Mouse (Mus musculus): ENCODE results near the gene Padi2. TPM values are rescaled to one million over a fixed set of nuclear protein-coding genes. Genes with fewer than 3 reads are reported as not detected.

Gene Padi2
- polyA plus RNA-seq, 1 experiment from 2014 or later, result 2.4 TPM

DNA sequence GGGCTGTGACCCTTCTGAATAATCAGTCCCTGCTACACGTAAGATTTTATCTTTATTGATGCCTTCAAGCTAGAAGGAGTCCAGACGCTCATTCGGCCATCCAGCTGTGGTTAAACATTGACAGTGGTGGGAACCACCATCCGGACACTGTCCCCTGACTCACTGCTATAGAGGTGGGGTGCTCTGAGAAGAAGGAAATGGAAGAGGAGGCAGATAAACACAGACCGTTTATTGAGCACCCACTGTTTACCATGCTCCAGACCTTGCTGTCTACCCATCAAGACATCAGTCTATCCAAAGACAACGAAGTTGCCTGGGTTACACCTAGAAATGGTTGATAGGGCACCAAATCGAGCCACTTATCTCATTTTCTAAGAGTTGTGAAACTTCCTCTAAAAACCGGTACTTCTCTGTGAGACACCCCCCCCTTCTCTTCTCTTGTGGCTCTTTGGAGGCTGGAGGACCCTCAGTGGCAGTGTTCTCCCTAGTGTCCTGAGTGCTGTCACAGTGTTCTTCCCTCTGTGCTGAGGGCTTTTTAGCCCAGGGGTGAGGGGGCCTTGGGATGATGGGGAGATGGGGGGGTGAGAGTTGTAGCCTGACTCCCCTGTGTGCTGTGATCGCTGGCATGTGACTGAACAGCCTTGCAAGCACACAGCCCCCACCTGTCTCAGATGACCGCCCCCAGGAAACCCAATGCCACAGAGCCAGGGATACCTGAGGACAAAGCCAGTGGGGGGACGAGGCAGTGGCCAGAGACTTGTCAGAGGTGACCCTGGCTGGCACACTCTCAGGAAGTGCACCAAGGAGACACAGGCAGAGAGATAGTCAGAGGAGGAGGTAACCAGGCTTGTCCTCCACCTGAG lies 14.1 kb downstream of the Padi2 start:
- Histone ChIP-seq H3K4me2 (0 out of 2 replicates have a peak overlapping the region, but pooled peaks have one; percentile 9), H3K9ac (ENCODE audit: low read depth, low read length) (no peak overlapping the region), H3K36me3 (ENCODE audit: control insufficient read depth, insufficient read depth, low read length) (no peaks in the 10 kb centered on the region), H3K9me3 (ENCODE audit: control insufficient read depth, low read length) (no peaks in the 10 kb centered on the region), H3K4me3 (ENCODE audit: low read depth, low read length) (no peak overlapping the region), H3K27ac (ENCODE audit: low read depth, low read length) (no peak overlapping the region), H3K4me1 (replicated peaks; ENCODE audit: control insufficient read depth, insufficient read depth, low read length) (no peaks in the 10 kb centered on the region; the same call in 1 of the 2 replicates), H3K27me3 (replicated peaks; ENCODE audit: control insufficient read depth, insufficient read depth, low read length) (no peaks in the 10 kb centered on the region)
- no peak for ATAC-seq (replicated peaks; ENCODE audit: low FRiP score)
- DNase-seq (ENCODE audit: low spot score), result no peak
- 22% methylated on average over 11 of the region's 11 CpGs for WGBS

DNA sequence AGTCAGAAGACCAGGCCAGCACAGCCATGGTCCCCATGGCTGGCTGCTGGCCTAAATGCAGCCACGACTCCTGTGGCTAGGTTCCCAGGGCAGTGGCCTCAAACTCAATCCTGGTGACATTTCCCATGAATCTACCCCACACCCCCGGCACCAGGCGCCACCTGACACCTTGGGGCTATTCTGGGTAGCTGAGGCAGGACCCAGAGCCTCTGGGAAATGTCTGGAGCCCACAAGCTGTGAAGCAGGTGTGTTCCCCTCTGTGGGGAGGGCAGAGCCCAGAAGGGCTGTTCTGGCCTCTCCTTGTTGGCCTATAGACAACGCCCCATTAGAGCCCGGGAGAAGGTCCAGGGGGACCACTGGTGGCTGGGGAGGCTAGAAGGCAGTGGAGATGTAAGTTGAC lies 16.4 kb downstream of the Padi2 start:
- no peak for ATAC-seq (replicated peaks; ENCODE audit: low FRiP score)
- no peak overlapping the region for H3K27ac ChIP-seq (ENCODE audit: low read depth, low read length)
- no peaks in the 10 kb centered on the region for H3K27me3 ChIP-seq (replicated peaks; ENCODE audit: control insufficient read depth, insufficient read depth, low read length)
- H3K9me3 ChIP-seq (ENCODE audit: control insufficient read depth, low read length), result no peaks in the 10 kb centered on the region
- H3K36me3 ChIP-seq (ENCODE audit: control insufficient read depth, insufficient read depth, low read length), result no peaks in the 10 kb centered on the region
- 77% methylated on average over 5 of the region's 5 CpGs for WGBS
- no peak overlapping the region for H3K4me3 ChIP-seq (ENCODE audit: low read depth, low read length)
- H3K4me2 ChIP-seq, result no peak overlapping the region
- H3K4me1 ChIP-seq (replicated peaks; ENCODE audit: control insufficient read depth, insufficient read depth, low read length), result peaks cover 2% of the 10 kb centered on the region; the same call in 1 of the 2 replicates
- no peak overlapping the region for H3K9ac ChIP-seq (ENCODE audit: low read depth, low read length)
- no peak for DNase-seq (ENCODE audit: low spot score)

GRCm38 (mm10) chr4:140925648-140926047 lies 19.5 kb downstream of the Padi2 start:
- H3K9me3 ChIP-seq (ENCODE audit: control insufficient read depth, low read length), result no peaks in the 10 kb centered on the region
- DNase-seq (ENCODE audit: low spot score) (no peak), ATAC-seq (replicated peaks; ENCODE audit: low FRiP score) (no peak)
- H3K27me3 ChIP-seq (replicated peaks; ENCODE audit: control insufficient read depth, insufficient read depth, low read length), result no peaks in the 10 kb centered on the region
- no peaks in the 10 kb centered on the region for H3K36me3 ChIP-seq (ENCODE audit: control insufficient read depth, insufficient read depth, low read length)
- H3K4me2 ChIP-seq, result no peak overlapping the region
- H3K9ac ChIP-seq (ENCODE audit: low read depth, low read length), result no peak overlapping the region
- H3K27ac ChIP-seq (ENCODE audit: low read depth, low read length), result no peak overlapping the region
- H3K4me3 ChIP-seq (ENCODE audit: low read depth, low read length), result no peak overlapping the region
- H3K4me1 ChIP-seq (replicated peaks; ENCODE audit: control insufficient read depth, insufficient read depth, low read length), result 0 out of 2 replicates have a peak, but pooled peaks cover 2% of the 10 kb centered on the region
- WGBS, result 53% methylated on average over 8 of the region's 8 CpGs

DNA sequence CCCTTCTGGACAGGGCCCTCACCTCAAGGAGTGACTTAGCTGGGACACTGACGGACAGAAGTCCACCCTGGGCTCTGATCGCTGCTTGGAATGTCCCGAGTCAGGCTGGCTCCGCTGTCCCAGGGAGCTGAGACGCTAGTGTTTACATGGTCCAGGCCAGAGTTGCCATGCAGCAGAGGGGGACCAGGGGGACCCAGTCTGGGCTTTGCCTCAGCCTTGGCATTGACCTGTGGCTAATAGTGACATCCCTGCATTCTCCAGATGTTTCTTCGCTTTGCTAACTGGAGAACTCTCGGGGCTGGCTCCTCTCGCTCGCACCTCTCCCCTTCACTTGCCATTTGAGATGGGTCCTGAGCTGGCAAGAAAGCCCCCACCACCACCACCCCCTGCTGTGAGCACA lies 22.2 kb downstream of the Padi2 start:
- Histone ChIP-seq H3K9me3 (ENCODE audit: control insufficient read depth, low read length) (no peaks in the 10 kb centered on the region), H3K27ac (ENCODE audit: low read depth, low read length) (no peak overlapping the region), H3K27me3 (replicated peaks; ENCODE audit: control insufficient read depth, insufficient read depth, low read length) (no peaks in the 10 kb centered on the region), H3K9ac (ENCODE audit: low read depth, low read length) (no peak overlapping the region), H3K4me3 (ENCODE audit: low read depth, low read length) (no peak overlapping the region), H3K4me1 (replicated peaks; ENCODE audit: control insufficient read depth, insufficient read depth, low read length) (peaks cover 2% of the 10 kb centered on the region; the same call in 1 of the 2 replicates), H3K36me3 (ENCODE audit: control insufficient read depth, insufficient read depth, low read length) (no peaks in the 10 kb centered on the region), H3K4me2 (no peak overlapping the region)
- ATAC-seq (replicated peaks; ENCODE audit: low FRiP score) (no peak), DNase-seq (ENCODE audit: low spot score) (no peak)
- WGBS, result 77% methylated on average over 9 of the region's 9 CpGs

GRCm38 (mm10) chr4:140929745-140930144 lies 23.6 kb downstream of the Padi2 start:
- no peak overlapping the region for H3K9ac ChIP-seq (ENCODE audit: low read depth, low read length)
- whole genome bisulfite sequencing, result 82% methylated on average over 8 of the region's 8 CpGs

GRCm38 (mm10) chr4:140930900-140931470 lies 24.8 kb downstream of the Padi2 start:
- Histone ChIP-seq H3K27me3 (replicated peaks; ENCODE audit: control insufficient read depth, insufficient read depth, low read length) (no peaks in the 10 kb centered on the region), H3K4me3 (ENCODE audit: low read depth, low read length) (no peak overlapping the region), H3K9ac (ENCODE audit: low read depth, low read length) (no peak overlapping the region), H3K4me1 (replicated peaks; ENCODE audit: control insufficient read depth, insufficient read depth, low read length) (peaks cover 2% of the 10 kb centered on the region; the same call in 1 of the 2 replicates), H3K4me2 (no peak overlapping the region), H3K9me3 (ENCODE audit: control insufficient read depth, low read length) (no peaks in the 10 kb centered on the region), H3K27ac (ENCODE audit: low read depth, low read length) (no peak overlapping the region), H3K36me3 (ENCODE audit: control insufficient read depth, insufficient read depth, low read length) (no peaks in the 10 kb centered on the region)
- ATAC-seq (replicated peaks; ENCODE audit: low FRiP score) (no peak), DNase-seq (ENCODE audit: low spot score) (no peak)
- WGBS, result 44% methylated on average over 10 of the region's 10 CpGs

More at GRCm38 (mm10) chr4:140929745-140930144, 23.6 kb downstream of the Padi2 start:
- no peak overlapping the region for H3K4me2 ChIP-seq
- no peaks in the 10 kb centered on the region for H3K27me3 ChIP-seq (replicated peaks; ENCODE audit: control insufficient read depth, insufficient read depth, low read length)
- peaks cover 2% of the 10 kb centered on the region; the same call in 1 of the 2 replicates for H3K4me1 ChIP-seq (replicated peaks; ENCODE audit: control insufficient read depth, insufficient read depth, low read length)
- no peaks in the 10 kb centered on the region for H3K36me3 ChIP-seq (ENCODE audit: control insufficient read depth, insufficient read depth, low read length)
- H3K9me3 ChIP-seq (ENCODE audit: control insufficient read depth, low read length), result no peaks in the 10 kb centered on the region
- H3K27ac ChIP-seq (ENCODE audit: low read depth, low read length), result no peak overlapping the region
- no peak overlapping the region for H3K4me3 ChIP-seq (ENCODE audit: low read depth, low read length)
- DNase-seq (ENCODE audit: low spot score) (no peak), ATAC-seq (replicated peaks; ENCODE audit: low FRiP score) (no peak)

DNA sequence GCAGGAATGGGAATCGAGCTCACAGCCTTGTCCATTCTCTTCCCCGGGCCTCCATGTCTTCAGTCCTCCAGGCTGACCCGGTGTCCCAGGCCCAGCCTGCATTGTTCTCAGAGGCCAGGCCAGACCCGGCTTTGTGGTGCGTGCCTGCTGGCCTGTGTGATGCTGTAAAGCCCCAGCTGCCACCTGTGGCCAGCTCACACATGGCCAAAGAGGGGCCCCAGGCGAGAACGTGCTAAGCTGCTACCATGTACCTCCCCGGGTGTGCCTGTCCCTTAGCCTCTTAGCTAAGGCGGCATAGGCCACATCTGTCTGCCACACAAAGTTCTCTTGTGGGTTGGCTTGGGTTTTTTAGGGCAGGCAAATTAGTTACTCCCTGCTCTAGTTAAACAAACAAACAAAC lies 29.5 kb downstream of the Padi2 start:
- no peaks in the 10 kb centered on the region for H3K36me3 ChIP-seq (ENCODE audit: control insufficient read depth, insufficient read depth, low read length)
- no peaks in the 10 kb centered on the region; the same call in 1 of the 2 replicates for H3K4me1 ChIP-seq (replicated peaks; ENCODE audit: control insufficient read depth, insufficient read depth, low read length)
- 85% methylated on average over 9 of the region's 9 CpGs for WGBS
- H3K27me3 ChIP-seq (replicated peaks; ENCODE audit: control insufficient read depth, insufficient read depth, low read length), result no peaks in the 10 kb centered on the region
- ATAC-seq (replicated peaks; ENCODE audit: low FRiP score), result no peak
- DNase-seq (ENCODE audit: low spot score), result no peak
- H3K27ac ChIP-seq (ENCODE audit: low read depth, low read length), result no peak overlapping the region
- no peak overlapping the region for H3K4me2 ChIP-seq
- H3K9me3 ChIP-seq (ENCODE audit: control insufficient read depth, low read length), result peaks cover 7% of the 10 kb centered on the region; the same call in 1 of the 2 replicates
- H3K9ac ChIP-seq (ENCODE audit: low read depth, low read length), result no peak overlapping the region
- H3K4me3 ChIP-seq (ENCODE audit: low read depth, low read length), result no peak overlapping the region

- Histone ChIP-seq H3K4me2 (no peak overlapping the region), H3K9ac (ENCODE audit: low read depth, low read length) (no peak overlapping the region), H3K27me3 (replicated peaks; ENCODE audit: control insufficient read depth, insufficient read depth, low read length) (no peaks in the 10 kb centered on the region), H3K27ac (ENCODE audit: low read depth, low read length) (no peak overlapping the region; the same call in 1 of the 2 replicates), H3K4me3 (ENCODE audit: low read depth, low read length) (no peak overlapping the region), H3K4me1 (replicated peaks; ENCODE audit: control insufficient read depth, insufficient read depth, low read length) (0 out of 2 replicates have a peak, but pooled peaks cover under 1% of the 10 kb centered on the region), H3K9me3 (ENCODE audit: control insufficient read depth, low read length) (no peaks in the 10 kb centered on the region), H3K36me3 (ENCODE audit: control insufficient read depth, insufficient read depth, low read length) (no peaks in the 10 kb centered on the region)
- DNase-seq (ENCODE audit: low spot score) (no peak), ATAC-seq (replicated peaks; ENCODE audit: low FRiP score) (no peak)
- WGBS, result 76% methylated on average over 12 of the region's 12 CpGs
Observed at GRCm38 (mm10) chr4:140944356-140944755, 38.2 kb downstream of the Padi2 start.
